Mouse (Mus musculus) cerebellum, adult 9-11 months (tissue): ENCODE results near the gene Agtrap.

Experiments
- DNase-seq: peaks from one replicate; pipeline ENCODE4 v3.0.0; 2022

The Agtrap gene

GRCm38 (mm10) chr4:148101801-148102527, 14.1 kb upstream of the Agtrap start:
- peak; percentile 67 for DNase-seq

- DNase-seq = no peak
Measured at GRCm38 (mm10) chr4:148098666-148099065, 10.8 kb upstream of the Agtrap start.

GRCm38 (mm10) chr4:148097936-148098335, 10.1 kb upstream of the Agtrap start:
- DNase-seq = no peak

- DNase-seq = no peak
Measured at GRCm38 (mm10) chr4:148095081-148095480, 7.2 kb upstream of the Agtrap start.

GRCm38 (mm10) chr4:148094161-148094560, 6.3 kb upstream of the Agtrap start:
- no peak for DNase-seq

- no peak for DNase-seq
Measured at GRCm38 (mm10) chr4:148092551-148093271, 4.9 kb upstream of the Agtrap start.

- no peak for DNase-seq
Measured at GRCm38 (mm10) chr4:148091181-148091580, 3.4 kb upstream of the Agtrap start.

- no peak for DNase-seq
Measured at GRCm38 (mm10) chr4:148089166-148089565, 1.3 kb upstream of the Agtrap start.

- peak; percentile 43 for DNase-seq
Measured at GRCm38 (mm10) chr4:148087091-148087906, 532 bp downstream of the Agtrap start.

GRCm38 (mm10) chr4:148085907-148086305, 1.9 kb downstream of the Agtrap start:
- no peak for DNase-seq

GRCm38 (mm10) chr4:148085131-148085906, 2.5 kb downstream of the Agtrap start:
- no peak for DNase-seq

- peak; percentile 21 for DNase-seq
Measured at GRCm38 (mm10) chr4:148084261-148084714, 3.5 kb downstream of the Agtrap start.

- DNase-seq = peak; percentile 24
Measured at GRCm38 (mm10) chr4:148083176-148083899, 4.5 kb downstream of the Agtrap start.

GRCm38 (mm10) chr4:148082257-148083044, 5.4 kb downstream of the Agtrap start:
- peak; percentile 60 for DNase-seq

- peak; percentile 47 for DNase-seq
Measured at GRCm38 (mm10) chr4:148081201-148081600, 6.6 kb downstream of the Agtrap start.

- peak; percentile 75 for DNase-seq
Measured at GRCm38 (mm10) chr4:148080597-148080973, 7.2 kb downstream of the Agtrap start.

GRCm38 (mm10) chr4:148079944-148080596, 7.8 kb downstream of the Agtrap start:
- no peak for DNase-seq

GRCm38 (mm10) chr4:148079212-148079611, 8.6 kb downstream of the Agtrap start:
- DNase-seq = peak; percentile 16

- DNase-seq = peak; percentile 11
Measured at GRCm38 (mm10) chr4:148075881-148076280, 11.9 kb downstream of the Agtrap start.

- DNase-seq = peak; percentile 57
Measured at GRCm38 (mm10) chr4:148075259-148075658, 12.6 kb downstream of the Agtrap start.
